Mouse (Mus musculus) spleen, adult 12 weeks (tissue): ENCODE measurements around the gene Angptl2.

ENCODE experiments used
- DNase-seq: peaks from one replicate; pipeline ENCODE4 v3.0.0; 2022; ENCODE audit warnings: low spot score

Angptl2 gene

GRCm38 (mm10) chr2:33230701-33231100 lies 14.8 kb downstream of the Angptl2 start:
- DNase-seq = no peak

GRCm38 (mm10) chr2:33231788-33232187 lies 15.9 kb downstream of the Angptl2 start:
- no peak for DNase-seq

GRCm38 (mm10) chr2:33232782-33233570 lies 17.1 kb downstream of the Angptl2 start:
- no peak for DNase-seq

- no peak for DNase-seq
Measured at GRCm38 (mm10) chr2:33233856-33234255, 18.0 kb downstream of the Angptl2 start.

GRCm38 (mm10) chr2:33234848-33235247 lies 19.0 kb downstream of the Angptl2 start:
- no peak for DNase-seq

GRCm38 (mm10) chr2:33237581-33237980 lies 21.7 kb downstream of the Angptl2 start:
- no peak for DNase-seq

- no peak for DNase-seq
Measured at GRCm38 (mm10) chr2:33244880-33245279, 29.0 kb downstream of the Angptl2 start.

- DNase-seq = no peak
Measured at GRCm38 (mm10) chr2:33245350-33245749, 29.5 kb downstream of the Angptl2 start.

GRCm38 (mm10) chr2:33246841-33247240 lies 31.0 kb downstream of the Angptl2 start:
- DNase-seq = no peak

- no peak for DNase-seq
Measured at GRCm38 (mm10) chr2:33248549-33248948, 32.7 kb downstream of the Angptl2 start.

- DNase-seq = no peak
Measured at GRCm38 (mm10) chr2:33249922-33250633, 34.2 kb downstream of the Angptl2 start.

GRCm38 (mm10) chr2:33252751-33253150 lies 36.9 kb downstream of the Angptl2 start:
- no peak for DNase-seq

- DNase-seq = no peak
Measured at GRCm38 (mm10) chr2:33253572-33254190, 37.8 kb downstream of the Angptl2 start.

GRCm38 (mm10) chr2:33254318-33254985 lies 38.6 kb downstream of the Angptl2 start:
- no peak for DNase-seq

GRCm38 (mm10) chr2:33256769-33257537 lies 41.1 kb downstream of the Angptl2 start:
- DNase-seq = no peak

- DNase-seq = no peak
Measured at GRCm38 (mm10) chr2:33260772-33261171, 44.9 kb downstream of the Angptl2 start.

GRCm38 (mm10) chr2:33261475-33261874 lies 45.6 kb downstream of the Angptl2 start:
- no peak for DNase-seq

- DNase-seq = no peak
Measured at GRCm38 (mm10) chr2:33265793-33266192, 49.9 kb downstream of the Angptl2 start.

GRCm38 (mm10) chr2:33267075-33267474 lies 51.2 kb downstream of the Angptl2 start:
- DNase-seq = no peak

- DNase-seq = no peak
Measured at GRCm38 (mm10) chr2:33268384-33269131, 52.7 kb downstream of the Angptl2 start.

- DNase-seq = no peak
Measured at GRCm38 (mm10) chr2:33269132-33269493, 53.2 kb downstream of the Angptl2 start.
